Mouse (Mus musculus): ENCODE data around the gene Apon. TPM values are rescaled to one million over a fixed set of nuclear protein-coding genes. Genes with fewer than 3 reads are reported as not detected.
"Not testable (repeated sequence)": the region's sequence is repeated elsewhere in the genome, so short reads cannot be mapped to it uniquely, and the experiment has no call there.

The Apon gene
- polyA plus RNA-seq, 1 experiment from 2014 or later = 0.52 TPM

- no peaks in the 10 kb centered on the region for H3K36me3 ChIP-seq (ENCODE audit: control insufficient read depth, insufficient read depth, low read length)
- WGBS = 69% methylated on average over 6 of the region's 6 CpGs
- H3K9ac ChIP-seq (ENCODE audit: low read length) = no peak within 1 kb of the TSS; the same call in 1 of the 2 replicates
- ATAC-seq (ENCODE audit: insufficient read depth, low FRiP score) = no peak
- H3K4me2 ChIP-seq (ENCODE audit: low read depth, low read length) = no peak within 1 kb of the TSS
- no peaks in the 10 kb centered on the region for H3K4me1 ChIP-seq (ENCODE audit: control insufficient read depth, insufficient read depth, low read length)
- no peak within 1 kb of the TSS for H3K27ac ChIP-seq (ENCODE audit: low read length)
- H3K27me3 ChIP-seq (ENCODE audit: control insufficient read depth, insufficient read depth, low read length) = no peaks in the 10 kb centered on the region
- H3K4me3 ChIP-seq (replicated peaks; ENCODE audit: low read length) = no peak within 1 kb of the TSS
- H3K9me3 ChIP-seq (replicated peaks; ENCODE audit: control insufficient read depth, low read length) = no peaks in the 10 kb centered on the region
Measured at GRCm38 (mm10) chr10:128268371-128268770, 14.5 kb downstream of the Apon start, which contains the start of gene Apof. Gene Apof, plus strand, starts transcription at chr10:128268671.

GRCm38 (mm10) chr10:128269206-128269910, 15.5 kb downstream of the Apon start:
- Histone ChIP-seq H3K27me3 (ENCODE audit: control insufficient read depth, insufficient read depth, low read length) (no peaks in the 10 kb centered on the region), H3K27ac (ENCODE audit: low read length) (no peak overlapping the region), H3K36me3 (ENCODE audit: control insufficient read depth, insufficient read depth, low read length) (no peaks in the 10 kb centered on the region), H3K9me3 (replicated peaks; ENCODE audit: control insufficient read depth, low read length) (no peaks in the 10 kb centered on the region), H3K4me2 (ENCODE audit: low read depth, low read length) (peak overlapping the region; percentile 79; the same call in 1 of the 2 replicates), H3K4me3 (replicated peaks; ENCODE audit: low read length) (no peak overlapping the region), H3K9ac (ENCODE audit: low read length) (no peak overlapping the region; the same call in 1 of the 2 replicates), H3K4me1 (ENCODE audit: control insufficient read depth, insufficient read depth, low read length) (no peaks in the 10 kb centered on the region)
- no peak for ATAC-seq (ENCODE audit: insufficient read depth, low FRiP score)
- 88% methylated on average over 16 of the region's 16 CpGs for WGBS

DNA sequence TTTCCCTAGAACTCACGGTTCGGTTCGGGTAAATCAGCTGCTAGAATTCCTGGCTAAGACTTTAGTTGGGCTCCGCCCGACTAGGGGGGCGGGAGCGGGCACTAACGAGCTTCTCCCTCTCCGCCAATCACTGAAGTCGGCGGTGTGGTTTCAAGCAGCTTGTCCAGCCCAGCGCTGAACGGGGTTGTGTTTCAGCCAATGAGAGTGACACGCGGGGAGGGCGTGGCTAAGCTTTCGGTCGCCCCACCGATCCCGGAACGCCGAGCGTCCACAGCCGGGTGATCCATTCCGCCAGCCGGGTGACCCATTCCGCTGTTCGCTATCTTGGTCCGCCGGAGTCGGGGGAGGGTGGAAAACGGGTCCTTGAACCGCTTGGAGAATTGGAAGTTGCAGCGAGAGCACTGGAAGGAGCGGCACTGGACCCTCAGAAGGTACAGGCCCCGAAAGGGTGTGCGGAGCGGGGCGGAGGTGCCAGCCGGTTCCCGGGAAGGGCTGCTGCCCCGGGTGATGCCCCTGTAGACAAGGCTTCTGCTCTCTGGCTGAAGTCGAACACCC, 16.5 kb downstream of the Apon start, which contains the start of gene Stat2:
TSS of gene Stat2 (plus strand) at position 273 of the 555 bp plus-strand sequence.
- no peaks in the 10 kb centered on the region for H3K27me3 ChIP-seq (ENCODE audit: control insufficient read depth, insufficient read depth, low read length)
- ATAC-seq (ENCODE audit: insufficient read depth, low FRiP score) = peak; percentile 99
- H3K4me3 ChIP-seq (replicated peaks; ENCODE audit: low read length) = peak within 1 kb of the TSS; percentile 95
- WGBS = under 1% methylated on average over 43 of the region's 43 CpGs
- no peaks in the 10 kb centered on the region for H3K9me3 ChIP-seq (replicated peaks; ENCODE audit: control insufficient read depth, low read length)
- H3K4me2 ChIP-seq (ENCODE audit: low read depth, low read length) = peak within 1 kb of the TSS; percentile 79
- H3K36me3 ChIP-seq (ENCODE audit: control insufficient read depth, insufficient read depth, low read length) = no peaks in the 10 kb centered on the region
- H3K9ac ChIP-seq (ENCODE audit: low read length) = peak within 1 kb of the TSS; percentile 89
- H3K4me1 ChIP-seq (ENCODE audit: control insufficient read depth, insufficient read depth, low read length) = no peaks in the 10 kb centered on the region
- peak within 1 kb of the TSS; percentile 66 for H3K27ac ChIP-seq (ENCODE audit: low read length)

DNA sequence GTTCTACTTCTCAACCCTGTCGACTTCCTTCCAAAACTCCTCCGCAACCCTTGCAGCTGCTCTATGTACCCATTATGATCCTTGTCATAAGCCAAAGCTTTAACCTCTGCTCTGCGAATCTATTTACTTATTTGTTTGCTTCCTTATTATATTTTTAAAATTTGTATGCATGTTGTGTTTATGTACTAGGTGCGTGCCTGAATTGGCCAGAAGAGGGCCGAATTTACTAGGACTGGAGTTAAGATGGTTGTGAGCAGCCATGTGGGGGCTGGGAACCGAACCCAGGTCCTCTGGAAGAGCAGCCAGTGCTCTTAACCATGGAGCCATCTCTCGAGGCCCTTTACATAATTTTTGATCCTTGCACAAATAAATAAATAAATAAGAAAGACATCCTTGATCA, 17.0 kb downstream of the Apon start:
- no peak for ATAC-seq (ENCODE audit: insufficient read depth, low FRiP score)
- Histone ChIP-seq H3K9ac (ENCODE audit: low read length) (peak overlapping the region; percentile 89), H3K4me1 (ENCODE audit: control insufficient read depth, insufficient read depth, low read length) (no peaks in the 10 kb centered on the region), H3K4me2 (ENCODE audit: low read depth, low read length) (peak overlapping the region; percentile 73), H3K27me3 (ENCODE audit: control insufficient read depth, insufficient read depth, low read length) (no peaks in the 10 kb centered on the region), H3K9me3 (replicated peaks; ENCODE audit: control insufficient read depth, low read length) (no peaks in the 10 kb centered on the region), H3K27ac (ENCODE audit: low read length) (peak overlapping the region; percentile 66), H3K4me3 (replicated peaks; ENCODE audit: low read length) (peak overlapping the region; percentile 95), H3K36me3 (ENCODE audit: control insufficient read depth, insufficient read depth, low read length) (no peaks in the 10 kb centered on the region)
- WGBS = 40% methylated on average over 7 of the region's 7 CpGs

- no peaks in the 10 kb centered on the region for H3K9me3 ChIP-seq (replicated peaks; ENCODE audit: control insufficient read depth, low read length)
- H3K4me2 ChIP-seq (ENCODE audit: low read depth, low read length) = no peak overlapping the region
- no peaks in the 10 kb centered on the region for H3K4me1 ChIP-seq (ENCODE audit: control insufficient read depth, insufficient read depth, low read length)
- ATAC-seq (ENCODE audit: insufficient read depth, low FRiP score) = no peak
- H3K9ac ChIP-seq (ENCODE audit: low read length) = no peak overlapping the region
- H3K36me3 ChIP-seq (ENCODE audit: control insufficient read depth, insufficient read depth, low read length) = no peaks in the 10 kb centered on the region
- H3K4me3 ChIP-seq (replicated peaks; ENCODE audit: low read length) = no peak overlapping the region
- H3K27me3 ChIP-seq (ENCODE audit: control insufficient read depth, insufficient read depth, low read length) = no peaks in the 10 kb centered on the region
- 59% methylated on average over 2 of the region's 2 CpGs for WGBS
- no peak overlapping the region for H3K27ac ChIP-seq (ENCODE audit: low read length)
Measured at GRCm38 (mm10) chr10:128271883-128272282, 18.0 kb downstream of the Apon start.

- 90% methylated on average over 4 of the region's 7 CpGs for WGBS
- ATAC-seq (ENCODE audit: insufficient read depth, low FRiP score); H3K27me3 ChIP-seq (ENCODE audit: control insufficient read depth, insufficient read depth, low read length): not testable (repeated sequence)
Measured at GRCm38 (mm10) chr10:128272819-128273439, 19.0 kb downstream of the Apon start.

DNA sequence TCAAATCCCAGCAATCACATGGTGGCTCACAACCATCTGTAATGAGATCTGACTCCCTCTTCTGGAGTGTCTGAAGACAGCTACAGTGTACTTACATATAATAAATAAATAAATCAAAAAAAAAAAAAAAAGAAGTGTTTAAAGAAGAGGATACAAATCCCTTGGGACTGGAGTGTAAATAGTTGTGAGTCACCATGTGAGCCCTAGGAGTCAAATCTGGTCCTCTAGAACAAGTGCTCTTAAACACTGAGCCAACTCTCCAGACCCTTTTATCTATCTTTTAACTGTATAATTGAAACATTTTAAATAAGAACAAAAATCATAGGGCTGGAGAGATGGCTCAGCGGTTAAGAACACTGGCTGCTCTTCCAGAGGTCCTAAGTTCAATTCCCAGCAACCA, 21.5 kb downstream of the Apon start:
- 96% methylated on average over 1 of the region's 1 CpGs for WGBS
- ATAC-seq (ENCODE audit: insufficient read depth, low FRiP score); H3K4me2 ChIP-seq (ENCODE audit: low read depth, low read length); H3K27me3 ChIP-seq (ENCODE audit: control insufficient read depth, insufficient read depth, low read length); H3K27ac ChIP-seq (ENCODE audit: low read length); H3K4me1 ChIP-seq (ENCODE audit: control insufficient read depth, insufficient read depth, low read length); H3K9me3 ChIP-seq (replicated peaks; ENCODE audit: control insufficient read depth, low read length); H3K4me3 ChIP-seq (replicated peaks; ENCODE audit: low read length); H3K9ac ChIP-seq (ENCODE audit: low read length): not testable (repeated sequence)
- peaks cover 13% of the 10 kb centered on the region for H3K36me3 ChIP-seq (ENCODE audit: control insufficient read depth, insufficient read depth, low read length)

More at GRCm38 (mm10) chr10:128272819-128273439, 19.0 kb downstream of the Apon start:
- H3K4me1 ChIP-seq (ENCODE audit: control insufficient read depth, insufficient read depth, low read length); H3K36me3 ChIP-seq (ENCODE audit: control insufficient read depth, insufficient read depth, low read length); H3K4me2 ChIP-seq (ENCODE audit: low read depth, low read length); H3K9ac ChIP-seq (ENCODE audit: low read length); H3K4me3 ChIP-seq (replicated peaks; ENCODE audit: low read length); H3K27ac ChIP-seq (ENCODE audit: low read length); H3K9me3 ChIP-seq (replicated peaks; ENCODE audit: control insufficient read depth, low read length): not testable (repeated sequence)

DNA sequence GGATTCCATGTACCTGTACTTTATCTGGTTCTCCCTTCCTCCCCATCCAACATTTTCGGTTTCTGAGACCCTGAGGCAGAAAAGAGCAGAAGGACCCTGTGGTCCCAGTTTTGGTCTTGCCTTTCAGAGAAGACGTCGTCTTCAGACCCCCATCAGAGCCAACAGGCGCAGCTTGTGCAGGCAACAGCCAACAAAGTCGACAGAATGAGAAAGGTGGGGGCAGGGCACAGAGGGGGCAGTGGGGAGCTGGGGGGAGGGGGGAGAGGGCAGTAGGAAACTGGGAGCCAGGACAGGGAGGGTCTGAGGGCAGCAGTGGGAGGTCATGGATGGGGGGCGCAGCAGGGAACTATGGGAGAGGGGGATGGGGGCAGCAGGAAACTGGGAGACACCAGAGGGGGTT, 24.3 kb downstream of the Apon start:
- no peak for ATAC-seq (ENCODE audit: insufficient read depth, low FRiP score)
- Histone ChIP-seq H3K4me1 (ENCODE audit: control insufficient read depth, insufficient read depth, low read length) (no peaks in the 10 kb centered on the region), H3K36me3 (ENCODE audit: control insufficient read depth, insufficient read depth, low read length) (peaks cover 13% of the 10 kb centered on the region), H3K27me3 (ENCODE audit: control insufficient read depth, insufficient read depth, low read length) (no peaks in the 10 kb centered on the region), H3K9me3 (replicated peaks; ENCODE audit: control insufficient read depth, low read length) (no peaks in the 10 kb centered on the region), H3K27ac (ENCODE audit: low read length) (no peak overlapping the region), H3K4me3 (replicated peaks; ENCODE audit: low read length) (no peak overlapping the region), H3K9ac (ENCODE audit: low read length) (no peak overlapping the region), H3K4me2 (ENCODE audit: low read depth, low read length) (no peak overlapping the region)
- WGBS = 72% methylated on average over 6 of the region's 6 CpGs

DNA sequence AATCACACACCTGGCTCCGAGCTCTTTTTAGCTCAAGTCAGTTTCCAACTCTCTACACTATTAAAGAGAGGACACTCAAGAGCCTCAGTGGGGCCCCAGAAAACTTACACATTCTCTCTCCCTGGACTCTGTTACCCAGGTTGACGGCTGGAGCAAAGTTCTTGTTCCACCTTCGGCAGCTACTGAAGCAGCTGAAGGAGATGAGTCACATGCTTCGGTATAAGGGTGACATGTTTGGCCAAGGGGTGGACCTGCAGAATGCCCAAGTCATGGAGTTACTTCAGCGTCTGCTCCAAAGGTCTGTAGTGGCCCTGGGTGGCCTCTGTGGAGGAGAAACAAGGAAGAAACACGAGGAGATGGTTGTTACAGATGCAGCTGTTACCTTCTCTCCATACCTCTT, 27.0 kb downstream of the Apon start:
- Histone ChIP-seq H3K4me1 (ENCODE audit: control insufficient read depth, insufficient read depth, low read length) (no peaks in the 10 kb centered on the region), H3K36me3 (ENCODE audit: control insufficient read depth, insufficient read depth, low read length) (peaks cover 13% of the 10 kb centered on the region), H3K4me2 (ENCODE audit: low read depth, low read length) (no peak overlapping the region), H3K9me3 (replicated peaks; ENCODE audit: control insufficient read depth, low read length) (no peaks in the 10 kb centered on the region), H3K9ac (ENCODE audit: low read length) (no peak overlapping the region), H3K27me3 (ENCODE audit: control insufficient read depth, insufficient read depth, low read length) (no peaks in the 10 kb centered on the region), H3K27ac (ENCODE audit: low read length) (no peak overlapping the region), H3K4me3 (replicated peaks; ENCODE audit: low read length) (no peak overlapping the region)
- 78% methylated on average over 6 of the region's 6 CpGs for WGBS
- ATAC-seq (ENCODE audit: insufficient read depth, low FRiP score) = no peak

Data from stomach, embryonic 16.5 days (tissue).